Mouse (Mus musculus) embryo, embryonic 11 days (tissue): ENCODE results near the gene Sycp2l.
A peak's percentile ranks its signal among the peaks of the same experiment; 100 is the strongest.
"Not testable (repeated sequence)": the region's sequence is repeated elsewhere in the genome, so short reads cannot be mapped to it uniquely, and the experiment has no call there.

Experiments
- DNase-seq: peaks from one replicate; pipeline ENCODE4 v3.0.0-alpha.2; 2015

Sycp2l gene

DNA sequence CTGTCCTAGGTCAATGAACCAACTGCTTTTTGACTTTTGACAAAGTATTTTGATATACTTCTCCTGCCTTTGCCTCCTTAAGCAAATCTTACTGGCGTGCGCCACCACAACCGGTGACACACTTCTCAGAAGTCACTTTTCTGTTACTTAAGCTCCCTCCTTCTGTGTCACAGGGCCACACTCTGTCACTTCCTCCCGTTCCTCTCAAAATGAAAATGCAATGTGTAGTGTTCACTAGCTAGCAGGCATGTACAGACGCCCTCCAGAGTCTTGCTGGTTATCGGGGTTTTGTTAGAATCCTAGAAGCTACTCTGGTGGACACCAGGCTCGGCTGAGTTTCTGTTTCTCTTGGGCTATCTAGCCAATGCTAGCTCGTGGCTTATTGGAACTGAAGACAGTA, 14.2 kb downstream of the Sycp2l start:
- DNase-seq = no peak

DNA sequence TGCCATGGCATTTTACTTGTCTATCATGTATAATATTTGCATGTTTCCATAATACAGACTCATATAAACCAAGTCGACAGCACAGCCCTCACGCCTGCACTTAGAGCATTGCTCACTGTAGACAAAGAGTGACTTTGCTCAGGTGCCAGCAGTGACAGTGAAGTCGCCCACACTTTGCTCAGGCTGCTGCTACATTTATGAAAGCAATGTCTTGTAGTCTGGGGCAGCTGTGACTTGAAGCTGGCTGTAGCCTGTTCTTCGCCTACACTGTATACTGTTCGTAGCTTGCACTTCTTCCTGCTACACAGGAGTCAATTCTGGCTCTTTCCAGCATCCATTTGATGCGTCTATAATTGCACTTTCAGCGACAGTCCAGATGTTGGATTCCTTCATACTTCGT, 15.0 kb downstream of the Sycp2l start:
- DNase-seq = no peak

DNA sequence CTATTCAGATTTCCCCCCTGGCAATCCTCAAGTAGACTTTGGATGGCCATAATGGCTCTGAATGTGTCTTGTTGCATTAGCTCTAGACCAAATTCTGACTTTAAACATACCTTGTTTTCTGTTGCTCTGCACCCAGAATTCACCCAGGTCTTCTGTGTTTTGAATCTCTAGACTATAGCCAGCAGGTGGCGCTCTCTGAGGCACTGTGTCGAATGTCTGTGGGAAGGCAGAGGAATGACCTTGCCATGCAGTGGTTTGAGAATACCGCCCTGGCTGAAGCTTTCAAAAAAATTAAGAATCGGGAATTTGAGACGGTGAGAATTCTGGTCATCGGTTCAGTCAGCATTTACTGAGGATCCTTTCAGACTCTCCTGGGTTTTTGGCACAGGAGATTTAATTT, 20.8 kb downstream of the Sycp2l start:
- DNase-seq = peak; percentile 89

DNA sequence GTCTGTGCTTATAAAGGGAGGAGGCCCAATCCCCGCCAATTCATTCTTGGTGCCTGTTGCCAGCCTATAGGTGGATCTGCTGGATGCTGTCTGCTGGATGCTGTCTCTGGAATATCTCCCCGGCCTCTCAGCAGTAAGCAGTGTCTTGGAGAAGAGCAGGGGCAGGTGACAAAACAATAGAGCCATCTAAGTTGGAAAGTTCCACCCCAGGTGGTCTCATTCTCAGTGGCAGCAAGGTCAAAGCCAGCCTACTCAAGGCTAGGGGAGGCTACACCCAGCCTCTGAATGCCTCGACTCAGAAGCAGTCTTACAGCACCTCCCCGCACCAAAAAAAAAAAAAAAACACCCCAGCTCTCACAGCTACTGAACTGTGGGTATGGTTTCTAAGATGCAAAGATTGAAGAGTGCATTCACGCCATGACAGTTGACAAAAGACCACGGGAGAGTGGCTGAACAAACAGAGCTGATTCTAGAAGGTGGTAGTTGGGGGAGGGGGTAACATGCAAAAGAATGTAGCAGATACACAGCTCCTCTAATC, 31.4 kb downstream of the Sycp2l start:
- DNase-seq = no peak

DNA sequence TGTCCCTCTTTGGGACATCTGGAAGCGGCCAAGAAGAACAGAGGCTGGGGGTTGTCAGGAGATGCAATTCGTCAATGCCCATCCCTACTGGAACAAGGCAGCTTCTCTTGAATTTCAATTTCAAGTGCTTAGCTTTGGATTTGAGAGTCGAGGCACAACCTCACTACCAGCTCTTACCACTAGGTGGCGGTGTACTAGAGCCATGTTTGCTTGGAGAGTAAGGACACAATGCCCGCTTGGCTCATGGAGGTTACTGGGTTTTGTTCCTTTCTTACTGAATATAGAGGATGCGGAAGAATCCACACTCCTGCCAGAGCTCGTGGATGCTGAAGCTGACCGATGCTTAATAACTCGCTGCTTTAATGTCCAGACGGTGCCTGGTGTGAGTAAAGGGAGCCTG, 32.2 kb downstream of the Sycp2l start:
- DNase-seq = peak; percentile 57

DNA sequence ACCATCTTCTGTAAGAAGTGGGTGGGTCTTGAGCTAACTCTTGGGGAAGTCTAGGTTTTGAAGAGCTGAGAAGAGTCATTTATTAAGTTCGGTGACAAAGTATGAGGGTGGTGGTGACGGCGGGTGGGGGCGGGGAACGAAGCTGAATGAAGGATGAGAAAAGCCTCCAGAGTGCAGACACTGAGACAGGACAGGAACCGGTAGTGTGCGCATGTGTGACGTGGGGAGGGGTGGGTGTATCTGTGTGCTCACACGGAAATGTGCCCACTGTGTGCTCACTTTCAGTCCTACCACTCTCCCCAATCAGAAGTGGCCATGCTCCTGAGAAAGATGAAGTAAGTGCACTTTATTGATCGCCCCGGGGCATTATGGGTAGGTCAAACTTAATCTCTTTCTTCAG, 39.0 kb downstream of the Sycp2l start:
- DNase-seq = no peak

DNA sequence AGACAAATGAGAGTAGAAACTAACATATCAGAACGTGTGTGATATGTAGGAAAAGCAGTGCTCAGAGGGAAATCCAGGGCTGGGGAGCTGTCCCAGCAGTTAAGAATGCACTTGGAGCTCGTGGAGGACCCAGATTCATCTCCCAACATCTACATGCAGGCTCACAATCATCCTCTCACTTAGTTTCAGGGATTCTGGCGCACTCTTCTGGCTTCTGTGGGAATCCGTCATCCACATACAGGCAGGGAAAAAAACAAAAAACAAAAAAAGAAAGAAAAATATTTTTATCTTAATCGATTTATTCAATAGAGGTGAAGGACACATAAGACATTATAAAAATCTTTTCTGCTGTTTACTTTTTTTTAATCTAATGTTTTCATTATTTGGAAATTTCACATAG, 44.3 kb downstream of the Sycp2l start:
- peak; percentile 20 for DNase-seq

DNA sequence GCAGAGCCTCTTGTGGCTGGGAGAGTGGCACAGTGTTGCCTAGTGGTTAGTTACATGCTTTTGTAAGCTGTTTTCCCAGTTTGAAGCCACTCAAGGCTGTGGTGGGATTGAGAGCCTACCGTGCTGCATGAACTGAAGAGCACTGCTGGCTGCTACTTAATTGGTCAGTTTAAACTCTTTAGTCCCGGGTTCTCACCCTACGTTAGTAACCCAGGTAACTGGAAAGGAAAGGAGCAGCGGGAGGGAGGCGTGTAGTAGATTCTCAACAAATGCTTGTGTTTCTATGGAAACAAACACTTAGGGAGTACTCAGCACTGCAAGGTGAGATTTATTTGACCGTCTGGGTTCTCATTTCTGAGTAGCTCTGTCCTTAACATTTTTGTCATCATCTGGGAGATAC, 73.8 kb downstream of the Sycp2l start:
- DNase-seq = no peak

DNA sequence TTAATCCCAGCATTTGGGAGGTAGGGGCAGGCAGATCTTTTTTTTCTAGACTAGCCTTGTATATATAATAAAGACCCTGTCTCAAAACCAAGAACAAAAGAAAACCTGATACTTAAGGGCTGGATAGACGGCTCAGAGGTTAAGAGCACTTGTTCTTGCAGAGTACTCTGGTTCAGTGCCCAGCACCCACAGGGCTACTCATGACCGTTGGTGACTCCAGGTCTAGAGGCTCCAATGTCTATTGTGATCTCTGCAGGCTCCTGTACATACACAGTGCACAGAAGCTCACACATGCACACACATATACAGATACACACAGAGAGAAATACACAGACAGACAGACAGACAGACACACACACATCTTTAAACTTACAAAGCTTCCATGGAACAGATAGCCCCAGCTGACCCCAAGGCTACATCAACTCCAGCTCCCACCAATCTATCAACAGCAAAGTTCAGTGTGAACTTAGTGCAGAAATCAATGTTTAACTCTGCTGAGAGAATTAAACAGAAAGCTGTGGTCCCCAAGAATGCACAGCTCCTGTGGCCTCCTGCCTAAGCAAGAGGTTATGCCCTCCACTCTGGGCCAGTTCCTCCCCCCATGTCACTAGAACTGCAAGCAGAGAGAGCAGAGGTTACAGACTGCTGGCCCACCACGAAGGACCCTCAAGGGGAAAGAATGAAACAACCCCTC, 81.7 kb downstream of the Sycp2l start:
- DNase-seq = no peak

DNA sequence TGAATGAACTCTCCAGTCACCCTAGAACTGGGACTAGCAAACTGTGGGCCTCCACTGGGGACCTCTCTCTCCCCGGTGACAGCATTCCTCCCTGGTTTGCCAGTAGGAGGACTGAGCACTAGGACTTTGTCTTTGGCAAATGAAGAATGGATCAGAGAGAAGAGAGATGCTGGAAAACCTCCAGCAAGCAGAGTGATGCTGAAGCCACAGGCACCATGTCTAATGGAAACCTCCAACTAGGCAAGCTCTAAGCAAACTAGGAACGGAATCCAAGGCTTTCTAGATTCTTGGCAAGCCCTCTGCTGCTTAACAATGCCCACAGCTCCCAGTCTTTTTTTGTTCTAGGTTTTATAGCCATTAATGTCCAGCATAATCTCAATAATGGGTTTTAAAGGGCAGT, 86.8 kb downstream of the Sycp2l start:
- DNase-seq = no peak

DNA sequence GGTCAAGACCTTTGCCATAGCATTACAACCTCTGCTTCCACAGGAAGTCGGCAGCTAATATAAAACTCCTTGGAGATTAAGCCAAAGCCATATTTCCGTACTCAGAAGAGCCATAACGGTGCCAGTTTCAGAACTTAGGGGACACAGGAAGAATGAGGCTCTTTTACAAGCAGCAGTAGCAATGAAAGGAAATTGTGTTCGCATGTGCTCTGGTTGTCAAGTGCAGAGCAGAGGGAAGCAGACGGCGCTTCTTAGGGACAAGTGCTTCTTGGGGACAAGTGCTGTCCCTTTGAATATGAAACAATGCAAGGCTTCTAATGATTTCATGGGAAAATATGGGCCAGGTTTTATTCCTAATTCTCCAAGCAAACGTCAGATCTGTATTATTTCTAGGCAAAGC, 89.2 kb downstream of the Sycp2l start:
- no peak for DNase-seq

DNA sequence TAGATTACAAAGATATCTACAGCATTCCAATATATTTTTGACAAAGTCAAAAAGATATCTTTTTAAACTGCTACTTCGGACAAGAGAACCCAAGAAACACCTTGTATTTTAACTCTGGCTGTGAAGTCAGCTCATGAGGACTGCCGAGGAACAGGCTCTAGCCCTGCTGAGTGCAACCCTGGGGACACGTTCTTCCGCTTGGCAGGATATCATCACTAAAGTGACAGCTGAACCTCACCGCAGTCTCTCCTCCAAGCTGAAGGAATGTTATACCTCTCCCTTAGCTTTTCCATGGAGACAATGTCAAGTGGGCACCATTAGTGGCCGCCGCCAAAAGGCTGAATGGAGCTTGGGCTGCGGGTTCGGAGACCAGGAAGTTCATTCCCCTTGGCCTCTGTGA, 89.6 kb downstream of the Sycp2l start:
- DNase-seq = no peak

DNA sequence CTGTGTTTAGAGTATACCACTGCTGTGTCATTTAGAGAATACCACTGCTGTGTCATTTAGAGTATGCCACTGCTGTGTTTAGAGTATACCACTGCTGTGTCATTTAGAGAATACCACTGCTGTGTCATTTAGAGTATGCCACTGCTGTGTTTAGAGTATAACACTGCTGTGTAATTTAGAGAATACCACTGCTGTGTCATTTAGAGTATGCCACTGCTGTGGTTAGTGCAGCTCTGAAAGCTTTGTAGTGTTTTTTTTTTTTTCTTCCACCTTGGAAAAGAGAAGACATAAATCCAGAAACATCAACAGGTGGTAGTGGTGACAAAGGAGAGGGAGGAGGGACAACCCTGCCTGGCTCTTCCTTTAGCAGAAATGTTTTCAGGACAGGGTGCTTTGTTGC, 91.5 kb downstream of the Sycp2l start:
- not testable (repeated sequence) for DNase-seq

DNA sequence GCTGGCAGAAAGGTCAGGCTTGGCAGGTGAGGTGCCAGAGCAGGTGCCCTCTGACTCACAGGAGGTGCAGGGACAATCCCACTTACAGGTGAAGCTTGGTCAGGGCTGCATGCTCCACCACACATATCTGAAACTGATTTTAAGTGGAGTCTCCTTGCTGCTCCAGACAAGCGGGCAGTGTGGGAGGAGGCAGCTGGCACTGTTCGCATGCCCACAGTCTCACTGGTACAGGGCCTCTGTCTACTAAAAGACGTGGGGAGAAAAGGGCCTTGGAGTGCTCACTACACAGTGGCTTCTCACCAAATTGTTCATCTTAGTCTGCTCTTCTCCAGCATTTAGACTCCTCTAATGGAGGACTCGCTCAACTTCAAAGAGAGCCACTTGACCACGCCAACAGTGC, 92.1 kb downstream of the Sycp2l start:
- no peak for DNase-seq

DNA sequence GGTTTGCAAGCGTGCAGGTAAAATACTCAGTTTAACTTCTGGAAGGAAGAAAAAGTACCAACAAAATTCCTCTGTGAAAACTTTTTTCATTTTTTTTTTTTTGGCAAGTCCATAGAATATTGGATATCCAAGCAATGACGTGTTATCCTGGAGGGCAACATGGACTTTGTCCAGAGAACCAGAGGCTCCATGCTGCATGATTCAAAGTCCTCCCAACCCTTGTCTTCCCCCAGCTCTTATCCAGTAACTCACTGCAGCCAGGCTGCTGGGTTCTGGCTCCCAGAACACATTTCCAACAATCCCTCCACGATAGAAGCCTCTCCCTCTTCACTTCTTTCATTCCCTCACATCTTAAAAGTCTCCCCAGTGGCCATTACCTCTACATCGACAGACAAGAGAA, 97.2 kb downstream of the Sycp2l start:
- DNase-seq = no peak

DNA sequence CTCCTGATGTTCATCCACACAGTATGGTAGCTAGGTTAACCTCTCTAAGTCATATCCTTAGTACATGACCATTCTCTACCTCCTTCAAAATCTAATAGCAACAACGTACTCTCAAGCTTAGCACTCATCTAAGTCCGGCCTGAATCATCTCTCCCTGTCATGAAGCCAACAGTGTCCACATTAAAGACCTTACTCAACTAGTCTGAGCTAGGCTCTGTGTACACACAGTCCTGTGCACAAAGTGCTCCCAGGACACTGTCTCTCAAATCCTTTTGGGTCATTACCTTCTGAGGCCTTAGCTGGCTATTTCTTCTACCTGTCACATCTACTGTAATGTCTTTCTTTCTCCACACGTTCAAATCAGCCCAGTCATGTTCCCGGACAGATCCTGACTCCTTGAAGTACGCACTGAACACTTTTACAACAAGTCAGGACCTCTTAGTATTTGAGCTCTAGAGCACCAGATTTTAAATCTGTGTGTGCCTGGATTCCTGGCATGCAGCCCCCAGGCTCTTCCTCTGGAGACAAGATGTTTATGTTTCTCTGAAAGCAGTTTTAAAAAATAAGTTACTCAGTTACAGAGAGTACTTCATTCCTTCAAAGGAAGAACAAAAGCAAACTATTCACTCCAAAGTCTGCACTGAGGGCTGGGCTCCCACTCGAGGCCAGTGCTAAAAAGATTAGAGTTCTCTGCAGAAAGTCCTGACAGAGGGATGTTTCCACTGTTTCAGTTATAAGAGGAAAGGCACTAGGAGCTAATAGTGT, 98.6 kb downstream of the Sycp2l start:
- no peak for DNase-seq

DNA sequence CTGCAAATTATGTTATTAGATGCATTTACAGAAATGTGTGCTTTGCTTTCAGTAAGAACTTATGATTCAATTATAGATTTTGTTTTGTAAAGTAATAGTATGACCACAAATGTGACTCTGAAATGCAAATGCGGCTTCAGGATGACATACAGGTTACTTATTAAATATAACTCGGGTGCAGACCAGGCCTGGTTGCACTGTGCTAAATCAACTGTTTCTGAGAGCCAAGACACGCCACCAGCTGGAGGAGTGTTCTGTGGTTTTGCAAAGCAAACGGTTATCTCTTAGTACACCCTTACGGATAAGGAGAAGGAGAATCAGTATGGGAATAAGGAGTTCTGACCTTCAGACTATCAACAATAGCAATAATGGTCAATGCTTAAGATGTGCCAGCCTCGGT, 101.6 kb downstream of the Sycp2l start:
- DNase-seq = no peak

DNA sequence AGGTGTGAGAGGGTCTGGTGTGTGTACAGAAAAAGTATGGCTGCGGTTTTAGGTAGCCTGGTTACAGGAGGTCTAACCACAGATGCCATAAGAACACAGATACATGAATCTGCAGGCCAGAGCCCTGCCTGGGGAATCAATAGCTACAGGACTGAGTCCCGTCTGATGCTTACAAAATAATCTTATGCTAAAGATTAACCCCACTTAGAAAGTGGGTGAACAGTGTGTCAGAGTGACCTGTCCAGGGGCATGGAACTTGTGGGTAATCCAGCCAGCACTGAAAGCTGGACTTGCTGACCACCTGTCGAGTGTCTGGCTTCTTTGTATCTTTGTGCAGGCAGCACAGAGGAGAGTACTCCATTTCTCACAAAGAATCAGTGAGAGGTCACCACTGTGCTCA, 102.1 kb downstream of the Sycp2l start:
- DNase-seq = no peak

DNA sequence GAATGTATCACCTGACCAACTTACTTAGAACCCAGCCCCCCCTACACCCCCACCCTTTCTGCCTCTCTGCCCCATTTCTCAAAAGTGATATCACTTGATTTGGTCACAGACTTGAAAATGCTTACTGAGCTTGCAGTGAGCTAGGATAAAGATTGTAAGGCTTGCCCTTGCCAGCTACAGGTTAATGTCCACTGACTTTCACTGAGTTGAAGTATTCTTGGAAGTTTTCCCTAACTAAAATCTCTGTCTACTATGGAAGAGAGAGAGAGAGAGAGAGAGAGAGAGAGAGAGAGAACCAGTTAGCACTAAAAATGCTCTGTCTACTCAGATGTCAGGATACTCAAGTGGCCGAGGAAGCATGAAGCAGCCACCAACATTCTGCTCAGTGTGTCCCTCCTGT, 104.9 kb downstream of the Sycp2l start:
- DNase-seq = no peak

DNA sequence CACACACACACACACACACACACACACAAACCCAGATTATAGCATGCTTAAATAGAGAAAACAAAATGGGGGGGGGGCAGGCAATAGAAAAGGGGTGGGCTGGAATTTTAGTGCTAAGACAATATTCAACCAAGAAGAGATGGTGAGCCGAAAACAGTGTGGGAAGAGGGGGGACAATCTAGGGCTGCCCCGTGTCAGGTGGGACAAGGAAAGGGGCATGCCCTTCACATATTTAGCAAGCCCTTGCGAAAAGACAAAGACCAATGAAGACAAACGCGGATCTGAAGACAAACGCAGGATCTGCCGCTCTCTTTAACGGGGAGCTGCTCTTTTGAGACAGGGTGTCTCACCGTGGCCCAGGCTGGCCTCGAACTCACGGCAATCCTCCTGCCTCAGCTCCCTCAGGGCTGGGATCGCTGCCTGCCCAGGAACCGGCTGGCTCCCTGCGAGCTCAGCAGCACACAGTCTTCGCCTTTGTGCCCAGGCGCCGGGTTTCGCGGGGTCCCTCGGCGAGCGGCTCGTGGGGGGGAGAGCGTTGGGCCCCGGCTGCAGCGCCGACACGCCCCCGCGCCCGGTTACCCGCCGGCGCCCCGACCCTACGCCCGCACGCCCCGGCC, 105.7 kb downstream of the Sycp2l start:
- DNase-seq = no peak

DNA sequence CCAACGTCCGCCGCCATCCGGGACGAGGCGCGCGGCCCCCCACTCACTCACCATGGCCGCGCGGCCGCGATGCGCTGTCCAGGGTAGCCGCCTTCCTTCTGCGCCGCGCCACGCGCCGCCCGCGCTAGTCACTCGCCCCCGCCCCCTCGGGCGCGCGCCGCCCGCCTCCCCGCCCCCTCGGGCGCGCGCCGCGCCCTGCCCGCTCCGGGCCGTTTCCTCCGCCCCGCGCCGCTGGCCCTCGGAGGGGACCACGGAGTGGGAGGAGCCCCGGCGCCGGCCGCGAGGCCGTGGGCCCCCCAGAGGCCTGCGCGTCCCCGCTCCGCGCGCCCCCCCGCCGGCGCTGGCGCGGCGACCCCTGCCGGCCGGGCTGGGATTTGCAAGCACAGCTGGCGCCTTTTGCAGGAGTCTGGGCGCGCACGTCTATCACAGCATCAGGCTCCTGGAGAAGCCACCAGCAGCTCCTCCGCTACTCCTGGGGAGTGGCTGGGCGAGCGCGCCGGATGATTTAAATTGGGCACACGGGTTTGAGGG, 106.3 kb downstream of the Sycp2l start, which contains the start of gene Elovl2:
Elovl2 (minus strand) TSS at position 102 of the 531 bp plus-strand sequence.
- peak; percentile 94 for DNase-seq
